Mouse (Mus musculus) testis, postnatal 10 days (tissue): ENCODE results near the gene Cep55.

Source experiments
- DNase-seq: peaks from one replicate; pipeline ENCODE4 v3.0.0; 2021; ENCODE audit warnings: low spot score

Gene Cep55

DNA sequence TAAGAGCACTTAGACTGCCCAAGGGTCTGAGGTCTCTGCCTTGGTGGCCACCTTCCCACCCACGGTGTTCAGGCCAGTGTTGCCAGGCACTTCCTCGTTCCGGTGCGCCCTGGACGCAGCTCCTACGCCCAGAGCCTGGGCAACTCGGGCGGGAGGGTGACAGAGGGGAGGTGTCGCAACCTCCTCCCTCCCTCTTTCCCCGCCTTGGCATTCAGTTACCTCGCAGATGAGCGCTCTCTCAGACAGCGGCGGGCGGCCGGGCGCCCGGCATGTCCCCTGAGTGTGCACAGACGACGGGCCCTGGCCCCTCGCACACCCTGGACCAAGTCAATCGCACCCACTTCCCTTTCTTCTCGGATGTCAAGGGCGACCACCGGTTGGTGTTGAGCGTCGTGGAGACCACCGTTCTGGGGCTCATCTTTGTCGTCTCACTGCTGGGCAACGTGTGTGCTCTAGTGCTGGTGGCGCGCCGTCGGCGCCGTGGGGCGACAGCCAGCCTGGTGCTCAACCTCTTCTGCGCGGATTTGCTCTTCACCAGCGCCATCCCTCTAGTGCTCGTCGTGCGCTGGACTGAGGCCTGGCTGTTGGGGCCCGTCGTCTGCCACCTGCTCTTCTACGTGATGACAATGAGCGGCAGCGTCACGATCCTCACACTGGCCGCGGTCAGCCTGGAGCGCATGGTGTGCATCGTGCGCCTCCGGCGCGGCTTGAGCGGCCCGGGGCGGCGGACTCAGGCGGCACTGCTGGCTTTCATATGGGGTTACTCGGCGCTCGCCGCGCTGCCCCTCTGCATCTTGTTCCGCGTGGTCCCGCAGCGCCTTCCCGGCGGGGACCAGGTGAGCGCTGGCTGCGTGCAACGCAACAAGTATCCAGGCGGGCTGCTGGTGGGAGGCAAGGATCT lies 42.3 kb downstream of the Cep55 start, which contains the start of gene Ffar4:
Ffar4 (plus strand) TSS at position 214 of the 901 bp plus-strand sequence.
- no peak for DNase-seq

DNA sequence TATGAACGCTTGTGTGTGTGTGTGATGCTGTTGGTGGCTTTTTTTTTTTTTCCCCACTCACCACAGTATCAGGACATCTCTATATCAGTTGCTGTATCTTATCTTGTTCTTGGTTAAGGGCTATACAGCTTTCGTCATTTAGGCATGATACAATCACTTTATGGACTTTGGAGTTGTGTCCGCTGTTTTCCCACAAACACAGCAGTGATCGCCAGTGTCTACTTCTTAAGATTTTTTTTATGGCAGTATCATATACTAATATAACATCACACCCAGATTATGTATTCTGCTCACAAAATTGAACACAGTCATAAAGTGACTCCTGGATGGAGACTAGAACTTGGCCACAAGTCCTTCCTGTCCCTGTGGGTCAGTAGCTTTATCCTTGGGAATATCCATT lies 53.1 kb downstream of the Cep55 start:
- no peak for DNase-seq

DNA sequence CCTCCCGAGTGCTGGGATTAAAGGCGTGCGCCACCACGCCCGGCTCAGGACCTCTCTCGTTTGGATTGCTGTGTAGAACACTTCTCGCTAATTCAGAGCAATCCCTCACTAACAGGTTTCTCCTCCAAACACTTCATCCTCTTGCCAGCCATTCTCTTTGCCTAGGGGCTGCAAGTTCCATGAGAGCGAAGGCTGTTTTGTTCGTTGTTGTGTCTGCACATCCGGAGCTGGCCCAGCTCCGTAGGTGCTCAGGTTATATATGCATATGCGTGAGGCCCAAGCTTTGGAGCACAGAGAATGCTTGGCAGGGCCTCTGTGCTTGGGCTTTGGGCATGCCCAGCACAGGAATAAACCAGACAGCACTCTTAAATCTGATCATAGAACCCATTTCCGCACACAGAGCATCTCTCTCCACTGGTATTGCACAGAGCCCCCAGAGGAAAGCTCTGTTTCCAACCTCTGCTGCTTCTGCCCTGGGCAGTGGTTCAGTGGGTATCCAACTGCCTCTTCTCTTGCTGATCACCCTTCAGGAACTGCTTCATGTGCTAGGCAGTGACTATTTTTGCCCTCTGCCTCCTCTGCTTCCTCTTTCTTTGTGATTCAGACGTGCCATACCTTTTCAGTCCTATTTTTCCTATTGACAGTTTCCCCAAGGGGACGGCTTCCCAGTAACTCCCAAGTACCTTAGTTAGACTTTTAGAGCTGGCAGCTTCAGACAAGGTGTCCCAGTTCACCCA lies 54.9 kb downstream of the Cep55 start:
- DNase-seq = no peak

DNA sequence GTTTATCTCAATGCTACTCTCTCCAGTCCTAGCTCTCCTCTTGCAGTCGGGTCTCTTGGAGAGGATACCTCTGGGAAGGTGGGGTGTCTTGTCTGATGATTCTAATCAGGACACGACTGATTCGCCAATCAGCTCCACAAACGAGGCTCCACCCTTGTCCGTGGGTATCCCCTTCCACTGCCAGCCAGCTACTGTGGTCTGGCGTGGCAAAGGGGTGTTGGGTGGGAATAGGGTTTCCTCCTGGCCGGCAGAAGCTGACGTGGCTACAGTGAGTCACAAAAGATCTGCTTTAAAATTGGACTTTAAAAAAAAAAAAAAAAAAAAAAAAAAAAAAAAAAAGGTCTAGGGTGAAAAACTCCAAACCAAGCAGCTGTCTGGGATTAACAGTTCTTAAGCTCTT lies 56.2 kb downstream of the Cep55 start:
- no peak for DNase-seq

DNA sequence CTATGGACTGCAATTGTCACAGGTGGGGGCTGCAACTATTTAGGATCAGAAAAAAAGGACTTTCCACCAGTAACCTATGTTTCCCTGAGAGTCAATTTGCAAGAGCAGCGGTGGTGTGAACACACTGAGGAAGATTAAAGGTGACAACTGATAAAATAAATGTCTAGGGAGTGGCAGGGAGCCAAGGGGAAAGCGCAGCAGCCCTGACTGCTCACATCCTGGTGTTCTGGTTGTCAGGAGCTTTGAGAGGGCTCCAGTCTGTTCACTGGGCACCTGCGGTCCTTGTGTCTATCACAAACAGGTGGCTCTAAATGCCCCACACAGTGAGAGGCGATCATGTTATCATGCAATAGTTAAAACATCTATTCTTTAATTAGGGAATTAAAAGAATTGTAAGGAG lies 57.8 kb downstream of the Cep55 start:
- DNase-seq = no peak

DNA sequence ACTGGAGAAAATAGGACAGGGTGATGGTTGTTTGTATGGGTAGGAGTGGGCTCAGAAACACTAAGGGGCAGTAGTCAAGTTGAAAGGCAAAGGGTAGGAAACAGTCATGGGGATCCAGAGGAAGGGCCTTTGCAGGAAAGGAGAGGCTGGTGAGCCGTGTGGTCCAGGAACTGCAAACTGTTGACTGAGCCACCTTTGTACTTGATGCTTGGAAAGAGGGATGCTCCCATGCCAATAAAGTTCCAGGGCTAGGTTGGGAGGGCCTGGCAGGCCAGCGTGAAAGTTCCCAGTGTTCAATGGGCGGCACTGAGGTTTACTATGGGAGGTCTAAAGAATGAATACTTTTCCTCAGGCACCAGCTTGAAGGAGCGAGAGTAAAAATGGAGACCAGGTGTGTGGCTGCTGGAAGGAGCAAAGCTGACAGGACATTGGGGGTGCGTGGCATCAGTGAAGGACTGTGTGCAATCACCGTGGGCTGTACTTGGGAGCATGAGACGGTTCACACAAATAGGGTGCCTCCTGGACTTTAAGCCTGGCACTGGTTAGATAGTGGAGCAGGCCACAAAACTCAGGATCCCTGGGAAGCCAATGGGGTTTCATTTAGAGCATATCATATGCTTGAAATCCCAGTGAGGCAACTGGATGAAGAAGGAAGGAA lies 60.2 kb downstream of the Cep55 start:
- no peak for DNase-seq

DNA sequence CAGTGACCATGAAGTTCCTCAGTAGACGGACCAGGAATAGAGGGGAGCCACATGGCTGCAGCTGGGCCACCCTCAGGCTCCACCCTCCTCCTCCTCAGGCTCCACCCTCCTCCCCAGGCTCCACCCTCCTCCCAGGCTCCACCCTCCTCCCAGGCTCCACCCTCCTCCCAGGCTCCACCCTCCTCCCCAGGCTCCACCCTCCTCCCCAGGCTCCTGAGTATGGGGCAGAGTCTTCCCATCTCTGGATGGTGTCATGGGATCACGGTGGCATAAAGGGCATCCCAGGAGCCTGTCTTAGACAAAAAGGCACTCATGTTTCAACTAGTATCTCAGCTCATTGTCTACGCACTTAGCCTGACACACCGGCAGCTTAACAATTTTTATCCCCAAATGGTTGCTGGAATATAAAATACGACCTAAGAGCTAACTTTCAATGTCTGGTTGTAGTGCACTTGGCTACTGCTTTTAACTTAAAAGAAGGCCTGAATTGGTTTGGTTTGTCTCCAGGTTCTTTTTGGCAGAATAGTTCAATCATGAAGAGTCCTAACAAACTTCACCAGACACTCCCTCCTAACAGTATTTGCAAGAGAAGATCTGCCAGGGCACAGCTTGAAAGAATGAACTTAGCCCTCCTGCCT lies 65.4 kb downstream of the Cep55 start:
- DNase-seq = no peak

DNA sequence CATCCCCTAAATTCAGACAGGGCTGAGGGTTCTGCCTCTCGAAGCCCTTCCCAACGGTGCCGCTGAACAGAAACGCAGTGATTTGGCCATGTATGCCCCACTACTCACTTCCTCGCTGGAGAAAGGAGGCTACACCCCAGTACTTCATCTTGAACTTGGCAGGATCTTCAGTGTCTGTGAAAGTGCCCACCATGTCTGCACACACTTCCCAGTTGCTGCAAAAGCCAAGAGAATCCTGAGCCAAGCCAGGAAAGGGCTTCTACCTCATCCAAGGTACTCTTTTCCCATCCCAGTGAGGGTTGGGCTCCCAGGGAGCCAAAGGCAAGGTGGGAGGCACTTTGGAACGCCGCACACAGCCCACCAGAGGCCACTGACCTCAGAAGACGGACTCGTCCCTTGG lies 69.1 kb downstream of the Cep55 start:
- DNase-seq = no peak
